Mouse (Mus musculus): ENCODE measurements around the gene Entpd1. TPM values are rescaled to one million over a fixed set of nuclear protein-coding genes. Genes with fewer than 3 reads are reported as not detected.

Gene Entpd1
- total and polyA plus RNA-seq, 2 experiments = 1.6 to 4.6 TPM

GRCm38 (mm10) chr19:40728732-40729420, 116.7 kb downstream of the Entpd1 start:
- no peak overlapping the region for H3K27ac ChIP-seq (replicated peaks; ENCODE audit: insufficient read depth, low read depth, low read length)
- H3K4me3 ChIP-seq (ENCODE audit: insufficient read depth, low read depth, low read length) = no peak overlapping the region
- H3K36me3 ChIP-seq (ENCODE audit: control insufficient read depth, insufficient read depth, low read length) = no peaks in the 10 kb centered on the region
- 67% methylated on average over 12 of the region's 12 CpGs for WGBS
- no peaks in the 10 kb centered on the region for H3K79me2 ChIP-seq (ENCODE audit: control insufficient read depth, insufficient read depth, low read length)
- DNase-seq (ENCODE audit: extremely low read depth, low read depth, low spot score) = no peak
- no peak overlapping the region for H3K9ac ChIP-seq (ENCODE audit: low read depth, low read length)
- TF ChIP-seq POLR2A (IDR thresholded peaks at IDR 0.05; ENCODE audit: extremely low read depth, insufficient read depth, low read length) = no peak
- no peak for TF ChIP-seq CTCF (IDR thresholded peaks at IDR 0.05; ENCODE audit: low read depth, low read length)
- H3K4me1 ChIP-seq (ENCODE audit: control insufficient read depth, insufficient read depth, low read length) = no peaks in the 10 kb centered on the region
- H3K27me3 ChIP-seq (ENCODE audit: control insufficient read depth, insufficient read depth, low read length) = no peaks in the 10 kb centered on the region

DNA sequence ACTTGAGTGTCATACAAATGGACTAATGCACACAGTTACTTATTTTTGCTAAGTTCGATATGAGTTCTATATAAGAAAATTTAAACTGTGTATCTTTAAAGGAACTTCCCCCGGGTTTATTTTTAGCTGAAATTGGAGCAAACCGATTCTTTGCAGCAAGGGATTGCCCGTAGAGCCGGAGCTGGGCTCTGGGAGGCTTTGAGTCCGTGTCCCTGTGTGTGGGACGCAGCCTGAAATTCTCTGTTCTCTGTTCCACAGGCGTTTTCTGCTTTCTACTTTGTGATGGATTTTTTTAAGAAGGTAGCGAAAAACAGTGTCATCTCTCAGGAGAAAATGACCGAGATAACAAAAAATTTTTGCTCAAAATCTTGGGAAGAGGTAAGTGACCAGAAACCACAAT, 121.2 kb downstream of the Entpd1 start:
- Histone ChIP-seq H3K79me2 (ENCODE audit: control insufficient read depth, insufficient read depth, low read length) (no peaks in the 10 kb centered on the region), H3K9ac (ENCODE audit: low read depth, low read length) (no peak overlapping the region), H3K27ac (replicated peaks; ENCODE audit: insufficient read depth, low read depth, low read length) (no peak overlapping the region), H3K36me3 (ENCODE audit: control insufficient read depth, insufficient read depth, low read length) (no peaks in the 10 kb centered on the region), H3K4me1 (ENCODE audit: control insufficient read depth, insufficient read depth, low read length) (no peaks in the 10 kb centered on the region), H3K4me3 (ENCODE audit: insufficient read depth, low read depth, low read length) (no peak overlapping the region), H3K27me3 (ENCODE audit: control insufficient read depth, insufficient read depth, low read length) (no peaks in the 10 kb centered on the region)
- TF ChIP-seq POLR2A (IDR thresholded peaks at IDR 0.05; ENCODE audit: extremely low read depth, insufficient read depth, low read length) = no peak
- no peak for TF ChIP-seq CTCF (IDR thresholded peaks at IDR 0.05; ENCODE audit: low read depth, low read length)
- DNase-seq (ENCODE audit: extremely low read depth, low read depth, low spot score) = no peak
- 82% methylated on average over 10 of the region's 10 CpGs for WGBS

- Histone ChIP-seq H3K79me2 (ENCODE audit: control insufficient read depth, insufficient read depth, low read length) (no peaks in the 10 kb centered on the region), H3K27ac (replicated peaks; ENCODE audit: insufficient read depth, low read depth, low read length) (no peak overlapping the region), H3K4me3 (ENCODE audit: insufficient read depth, low read depth, low read length) (no peak overlapping the region), H3K4me1 (ENCODE audit: control insufficient read depth, insufficient read depth, low read length) (no peaks in the 10 kb centered on the region), H3K27me3 (ENCODE audit: control insufficient read depth, insufficient read depth, low read length) (no peaks in the 10 kb centered on the region), H3K9ac (ENCODE audit: low read depth, low read length) (no peak overlapping the region), H3K36me3 (ENCODE audit: control insufficient read depth, insufficient read depth, low read length) (no peaks in the 10 kb centered on the region)
- WGBS = 74% methylated on average over 4 of the region's 4 CpGs
- TF ChIP-seq POLR2A (IDR thresholded peaks at IDR 0.05; ENCODE audit: extremely low read depth, insufficient read depth, low read length) (no peak), CTCF (IDR thresholded peaks at IDR 0.05; ENCODE audit: low read depth, low read length) (no peak)
- no peak for DNase-seq (ENCODE audit: extremely low read depth, low read depth, low spot score)
These were observed 121.7 kb downstream of the Entpd1 start for GRCm38 (mm10) chr19:40733849-40734248.

GRCm38 (mm10) chr19:40736680-40737512, 124.7 kb downstream of the Entpd1 start:
- 42% methylated on average over 17 of the region's 17 CpGs for whole genome bisulfite sequencing
- DNase-seq (ENCODE audit: extremely low read depth, low read depth, low spot score) = peak; percentile 47
- H3K27me3 ChIP-seq (ENCODE audit: control insufficient read depth, insufficient read depth, low read length) = no peaks in the 10 kb centered on the region
- no peak overlapping the region for H3K4me3 ChIP-seq (ENCODE audit: insufficient read depth, low read depth, low read length)
- H3K36me3 ChIP-seq (ENCODE audit: control insufficient read depth, insufficient read depth, low read length) = no peaks in the 10 kb centered on the region
- H3K4me1 ChIP-seq (ENCODE audit: control insufficient read depth, insufficient read depth, low read length) = no peaks in the 10 kb centered on the region
- H3K9ac ChIP-seq (ENCODE audit: low read depth, low read length) = no peak overlapping the region
- TF ChIP-seq POLR2A (IDR thresholded peaks at IDR 0.05; ENCODE audit: extremely low read depth, insufficient read depth, low read length) (no peak), CTCF (IDR thresholded peaks at IDR 0.05; ENCODE audit: low read depth, low read length) (peak; percentile 87)
- H3K79me2 ChIP-seq (ENCODE audit: control insufficient read depth, insufficient read depth, low read length) = no peaks in the 10 kb centered on the region
- H3K27ac ChIP-seq (replicated peaks; ENCODE audit: insufficient read depth, low read depth, low read length) = no peak overlapping the region

- 88% methylated on average over 5 of the region's 5 CpGs for WGBS
- Histone ChIP-seq H3K36me3 (ENCODE audit: control insufficient read depth, insufficient read depth, low read length) (no peaks in the 10 kb centered on the region), H3K79me2 (ENCODE audit: control insufficient read depth, insufficient read depth, low read length) (no peaks in the 10 kb centered on the region), H3K4me1 (ENCODE audit: control insufficient read depth, insufficient read depth, low read length) (no peaks in the 10 kb centered on the region), H3K9ac (ENCODE audit: low read depth, low read length) (no peak overlapping the region), H3K27ac (replicated peaks; ENCODE audit: insufficient read depth, low read depth, low read length) (no peak overlapping the region), H3K27me3 (ENCODE audit: control insufficient read depth, insufficient read depth, low read length) (no peaks in the 10 kb centered on the region), H3K4me3 (ENCODE audit: insufficient read depth, low read depth, low read length) (no peak overlapping the region)
- TF ChIP-seq POLR2A (IDR thresholded peaks at IDR 0.05; ENCODE audit: extremely low read depth, insufficient read depth, low read length) = no peak
- no peak for TF ChIP-seq CTCF (IDR thresholded peaks at IDR 0.05; ENCODE audit: low read depth, low read length)
- DNase-seq (ENCODE audit: extremely low read depth, low read depth, low spot score) = no peak
These were observed 125.4 kb downstream of the Entpd1 start for GRCm38 (mm10) chr19:40737613-40738012.
